In genomic region chr4:147940576-147941044, GRCm38 (mm10) we compare ENCODE assay signal across 8 mouse cellular contexts. TPM values are rescaled to one million over a fixed set of nuclear protein-coding genes. Genes with fewer than 3 reads are reported as not detected.
A peak's percentile ranks its signal among the peaks of the same experiment; 100 is the strongest.
DNase-seq lines count a peak whose midpoint lies in the region; ATAC-seq and TF ChIP-seq lines count a peak whose summit lies in the region.

TSS of gene 2510039O18Rik (plus strand) at chr4:147940895.

- WGBS in heart, embryonic 10.5 days: 2% methylated on average over 28 of the region's 35 CpGs
- under 1% methylated on average over 35 of the region's 35 CpGs for WGBS in kidney, embryonic 15.5 days
- 1% methylated on average over 34 of the region's 35 CpGs for WGBS in liver, adult 2 months

- peak within 1 kb of the TSS; percentile 100 for H3K4me3 ChIP-seq in heart, embryonic 10.5 days
- H3K4me3 ChIP-seq in kidney, embryonic 15.5 days (replicated peaks): peak within 1 kb of the TSS; percentile 94
- H3K4me3 ChIP-seq in liver, adult 2 months (ENCODE audit: insufficient read depth, low read depth, low read length): peak within 1 kb of the TSS; percentile 75
- peak within 1 kb of the TSS; percentile 31 for H3K4me3 ChIP-seq in myocyte

- peaks cover 29% of the 10 kb centered on the region for H3K36me3 ChIP-seq in heart, embryonic 10.5 days
- H3K36me3 ChIP-seq in kidney, embryonic 15.5 days: peaks cover 29% of the 10 kb centered on the region
- peaks cover 6% of the 10 kb centered on the region; the same call in 1 of the 2 replicates for H3K36me3 ChIP-seq in liver, adult 2 months (ENCODE audit: control insufficient read depth, insufficient read depth, low read length)
- peaks cover 4% of the 10 kb centered on the region for H3K36me3 ChIP-seq in myocyte (ENCODE audit: control insufficient read depth, insufficient read depth)
- H3K36me3 ChIP-seq in splenic B cell, adult 2 months (ENCODE audit: control insufficient read depth, insufficient read depth, low read length, poor library complexity, severe bottlenecking): peaks cover 6% of the 10 kb centered on the region

- TF ChIP-seq CTCF in liver, adult 2 months (IDR thresholded peaks at IDR 0.05; ENCODE audit: low read depth, low read length): no peak

- peak within 1 kb of the TSS; percentile 88 for H3K27ac ChIP-seq in heart, embryonic 10.5 days
- H3K27ac ChIP-seq in kidney, embryonic 15.5 days: peak within 1 kb of the TSS; percentile 88
- peak within 1 kb of the TSS; percentile 34; the same call in 1 of the 2 replicates for H3K27ac ChIP-seq in liver, adult 2 months (replicated peaks; ENCODE audit: insufficient read depth, low read depth, low read length)

- peak; percentile 81 to 82 for DNase-seq in B cell, adult 2 months
- peak; percentile 96 for DNase-seq in brain, adult 2 months (ENCODE audit: low read depth, low spot score)
- DNase-seq in heart, embryonic 10.5 days (ENCODE audit: low spot score): peak; percentile 97
- DNase-seq in liver, adult 2 months (ENCODE audit: extremely low read depth, low read depth, low spot score): peak; percentile 82
- peak; percentile 93 for DNase-seq in splenic B cell, adult 2 months (ENCODE audit: low read depth, low spot score)

- H3K4me2 ChIP-seq in kidney, embryonic 15.5 days: peak within 1 kb of the TSS; percentile 99
- H3K4me2 ChIP-seq in myocyte (ENCODE audit: low read depth): peak within 1 kb of the TSS; percentile 99

- ATAC-seq in erythroblast, adult 5-6 weeks (replicated peaks; ENCODE audit: low FRiP score, poor library complexity, severe bottlenecking): peak; percentile 80
- peak; percentile 66 for ATAC-seq in kidney, embryonic 15.5 days (replicated peaks; ENCODE audit: low FRiP score)

- TF ChIP-seq POLR2A in liver, adult 2 months (IDR thresholded peaks at IDR 0.05; ENCODE audit: extremely low read depth, insufficient read depth, low read length): peak; percentile 67; the same call in 1 of the 2 replicates
- TF ChIP-seq POLR2A in myocyte (IDR thresholded peaks at IDR 0.05; ENCODE audit: insufficient read length, low read depth): peak; percentile 77

- peaks cover 43% of the 10 kb centered on the region for H3K4me1 ChIP-seq in heart, embryonic 10.5 days
- peaks cover 63% of the 10 kb centered on the region for H3K4me1 ChIP-seq in kidney, embryonic 15.5 days
- H3K4me1 ChIP-seq in liver, adult 2 months (ENCODE audit: control insufficient read depth, insufficient read depth, low read length): peaks cover 26% of the 10 kb centered on the region

- H3K9ac ChIP-seq in kidney, embryonic 15.5 days: peak within 1 kb of the TSS; percentile 81
- H3K9ac ChIP-seq in liver, adult 2 months (ENCODE audit: low read depth, low read length): peak within 1 kb of the TSS; percentile 87

- no peaks in the 10 kb centered on the region for H3K9me3 ChIP-seq in heart, embryonic 10.5 days
- no peaks in the 10 kb centered on the region for H3K9me3 ChIP-seq in kidney, embryonic 15.5 days (replicated peaks)

- peaks cover 24% of the 10 kb centered on the region for H3K79me2 ChIP-seq in liver, adult 2 months (ENCODE audit: control insufficient read depth, insufficient read depth, low read length)
- peaks cover 27% of the 10 kb centered on the region for H3K79me2 ChIP-seq in myocyte (ENCODE audit: control insufficient read depth, insufficient read depth)

- 0 out of 2 replicates have a peak, but pooled peaks cover 4% of the 10 kb centered on the region for H3K27me3 ChIP-seq in heart, embryonic 10.5 days (ENCODE audit: insufficient read depth, poor library complexity, severe bottlenecking)
- H3K27me3 ChIP-seq in kidney, embryonic 15.5 days: no peaks in the 10 kb centered on the region
- no peaks in the 10 kb centered on the region for H3K27me3 ChIP-seq in liver, adult 2 months (ENCODE audit: control insufficient read depth, insufficient read depth, low read length)
- no peaks in the 10 kb centered on the region for H3K27me3 ChIP-seq in myocyte (ENCODE audit: control insufficient read depth, insufficient read depth, insufficient read length)
- no peaks in the 10 kb centered on the region; the same call in 1 of the 2 replicates for H3K27me3 ChIP-seq in splenic B cell, adult 2 months (ENCODE audit: control insufficient read depth, insufficient read depth, low read length, poor library complexity, severe bottlenecking)

- H3ac ChIP-seq in myocyte (ENCODE audit: control insufficient read depth, insufficient read length): peak within 1 kb of the TSS; percentile 99

TF ChIP-seq in myocyte, 11 proteins besides CTCF, POLR2A, EP300 and RAD21:
- TF ChIP-seq POLR2AphosphoS2 (IDR thresholded peaks at IDR 0.05; ENCODE audit: insufficient read length, low read depth) (peak; percentile 73), REST (IDR thresholded peaks at IDR 0.05; ENCODE audit: insufficient read depth, insufficient read length) (no peak)

RNA-seq across cellular contexts. Expression of gene 2510039O18Rik, which starts in this region (rescaled TPM):
- 12.1 and 14.4 TPM in 2 replicates for total RNA-seq in erythroblast, adult 5-6 weeks (2015; ENCODE audit: low replicate concordance)
- 9.6 and 11.1 TPM in 2 replicates for total RNA-seq in erythroblast, adult 5-6 weeks (2017; ENCODE audit: low replicate concordance)
- polyA plus RNA-seq in heart, embryonic 10.5 days (2016; fragmentation: Nextera tagmentation; extraction: Ambion mirVana): 13.6 and 18.5 TPM in 2 replicates
- 15.3 and 17.0 TPM in 2 replicates for polyA plus RNA-seq in kidney, embryonic 15.5 days (2015; fragmentation: Nextera tagmentation; extraction: Ambion mirVana)
- 13.5 and 16.8 TPM in 2 replicates for total RNA-seq in liver, adult 2 months (2014; rRNA removed)
- 36.6 and 40.1 TPM in 2 replicates for polyA plus RNA-seq in liver, adult 2 months (2012; rRNA removed)
- polyA plus RNA-seq in myocyte (2012; fragmentation: generic; extraction: Trizol): 49.9 TPM

Comparison
In these comparisons a context has a peak if more than half of its experiments do, and no peak if none do; other contexts are left out.
1. Peak in every context shown above with its lines: DNase-seq, ATAC-seq, H3K4me3 ChIP-seq and H3K27ac ChIP-seq.
2. H3K27ac ChIP-seq: peak in every context shown above with its lines; median percentile 88 in heart, embryonic 10.5 days; 88 in kidney, embryonic 15.5 days; 34 in liver, adult 2 months.
3. H3K4me3 ChIP-seq: peak in every context shown above with its lines; median percentile 100 in heart, embryonic 10.5 days; 94 in kidney, embryonic 15.5 days; 75 in liver, adult 2 months; 31 in myocyte.